Mouse (Mus musculus): Measurements from ENCODE around the gene Zfp13.

DNA sequence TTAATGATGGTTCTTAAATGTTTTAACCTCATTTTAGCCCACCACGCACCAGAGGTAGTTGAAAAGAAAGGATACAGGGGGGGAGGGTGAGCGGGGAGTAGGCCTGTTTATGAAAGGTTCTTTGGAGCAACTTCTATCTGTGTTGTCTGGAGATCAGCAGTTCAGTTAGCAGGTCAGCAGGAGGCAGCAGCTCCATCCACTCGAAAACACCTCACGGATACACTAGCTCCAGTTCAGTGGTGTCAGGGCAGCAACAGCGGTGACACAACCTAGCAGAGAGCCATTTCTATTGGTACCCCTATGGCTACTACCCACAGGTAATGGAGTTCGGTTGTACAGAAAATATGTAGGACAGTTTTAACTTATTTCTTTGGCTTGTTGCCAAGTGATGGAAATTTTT, 29.3 kb downstream of the Zfp13 start:
- TF ChIP-seq CTCF (IDR thresholded peaks at IDR 0.05; ENCODE audit: extremely low read depth, insufficient read depth, insufficient read length, insufficient replicate concordance) (peak; percentile 62; the same call in 1 of the 2 replicates), POLR2A (IDR thresholded peaks at IDR 0.05; ENCODE audit: low read depth, low read length) (no peak)

All from spleen, adult 2 months (tissue).